Mouse (Mus musculus) small intestine, adult 10 weeks (tissue): Measurements from ENCODE around the gene Ubqln2. TPM values are rescaled to one million over a fixed set of nuclear protein-coding genes. Genes with fewer than 3 reads are reported as not detected.

Experiments used
- polyA plus RNA-seq: library from polyadenylated mRNA; stranded (reverse); fragments of 350-450 nt; fragmentation: Illumina TruSeq; extraction: RNeasy Lipid Tissue Mini Kit (QIAGEN cat#74804); gene quantifications from one replicate; pipeline ENCODE4 v1.2.3, GENCODE M21; 2014; ENCODE audit warnings: low replicate concordance

Gene Ubqln2
- 19.3 TPM for polyA plus RNA-seq

GRCm38 (mm10) chrX:153497688-153498516 is at the start of gene Ubqln2:
TSS of gene Ubqln2 (plus strand) at chrX:153498227.

Other genes with a start within 250 kb of the Ubqln2 start
- not detected for gene Cypt3, start 60.4 kb downstream of the Ubqln2 start, polyA plus RNA-seq
- 17.0 TPM for gene Kctd12b, start 198.2 kb downstream of the Ubqln2 start, polyA plus RNA-seq
- 41.0 TPM for gene Nbdy, start 225.4 kb downstream of the Ubqln2 start, polyA plus RNA-seq